Mouse (Mus musculus) right cerebral cortex, postnatal 36 days (tissue): ENCODE measurements around the gene Mre11a.

Experiments
- DNase-seq, 2 experiments: peaks; one replicate each; pipeline ENCODE4 v3.0.0; 2022; ENCODE audit warnings: low spot score in 2 of 2, mixed read lengths in 1 of 2

Gene Mre11a

GRCm38 (mm10) chr9:14784039-14785002 lies at the start of gene Mre11a, which contains the start of gene Ankrd49:
Gene Mre11a (plus strand): TSS chr9:14784654.
Gene Ankrd49 (minus strand): TSS chr9:14784856.
- peak; percentile 89 to 92 for DNase-seq

- DNase-seq: no peak
Measured at GRCm38 (mm10) chr9:14739498-14740150, 44.8 kb upstream of the Mre11a start.

GRCm38 (mm10) chr9:14740151-14740924 lies 44.1 kb upstream of the Mre11a start, which contains the start of gene Piwil4:
Gene Piwil4 (minus strand): TSS chr9:14740733.
- DNase-seq: no peak

GRCm38 (mm10) chr9:14750901-14751502 lies 33.5 kb upstream of the Mre11a start:
- no peak for DNase-seq

GRCm38 (mm10) chr9:14751503-14752000 lies 32.9 kb upstream of the Mre11a start:
- DNase-seq: no peak

- no peak for DNase-seq
Measured at GRCm38 (mm10) chr9:14752001-14752522, 32.4 kb upstream of the Mre11a start, which contains the start of gene Fut4. Gene Fut4 (minus strand): TSS chr9:14752393.

GRCm38 (mm10) chr9:14753947-14754346 lies 30.5 kb upstream of the Mre11a start:
- no peak for DNase-seq

GRCm38 (mm10) chr9:14754469-14754868 lies 30.0 kb upstream of the Mre11a start:
- DNase-seq: no peak

- DNase-seq: no peak
Measured at GRCm38 (mm10) chr9:14758590-14758989, 25.9 kb upstream of the Mre11a start.

- no peak for DNase-seq
Measured at GRCm38 (mm10) chr9:14759261-14759660, 25.2 kb upstream of the Mre11a start.

GRCm38 (mm10) chr9:14764765-14765164 lies 19.7 kb upstream of the Mre11a start:
- no peak for DNase-seq

GRCm38 (mm10) chr9:14769811-14770210 lies 14.6 kb upstream of the Mre11a start:
- no peak for DNase-seq

- no peak for DNase-seq
Measured at GRCm38 (mm10) chr9:14770803-14771471, 13.5 kb upstream of the Mre11a start, which contains the start of gene 1700012B09Rik. Gene 1700012B09Rik (minus strand): TSS chr9:14771030.

GRCm38 (mm10) chr9:14772074-14772473 lies 12.4 kb upstream of the Mre11a start:
- no peak for DNase-seq

- DNase-seq: no peak
Measured at GRCm38 (mm10) chr9:14773813-14774212, 10.6 kb upstream of the Mre11a start.

- no peak for DNase-seq
Measured at GRCm38 (mm10) chr9:14778341-14778740, 6.1 kb upstream of the Mre11a start.

GRCm38 (mm10) chr9:14787356-14787755 lies 2.9 kb downstream of the Mre11a start:
- no peak for DNase-seq

- DNase-seq: no peak
Measured at GRCm38 (mm10) chr9:14805714-14806113, 21.3 kb downstream of the Mre11a start.

GRCm38 (mm10) chr9:14806786-14807185 lies 22.3 kb downstream of the Mre11a start:
- DNase-seq: no peak

GRCm38 (mm10) chr9:14810111-14810510 lies 25.7 kb downstream of the Mre11a start:
- DNase-seq: peak; percentile 26 to 56
